Comparison of ENCODE assay signal across 9 mouse cellular contexts in genomic region chr6:122556959-122557561, GRCm38 (mm10). TPM values are rescaled to one million over a fixed set of nuclear protein-coding genes. Genes with fewer than 3 reads are reported as not detected.
DNase-seq lines count a peak whose midpoint lies in the region; ATAC-seq and TF ChIP-seq lines count a peak whose summit lies in the region.
"Had no signal": no experiment of that assay in that cellular context is flagged by ENCODE, and none has a peak within 500 bp of the region (broad histone marks: within the 10 kb centered on the region; RNA-seq: fewer than 3 reads in every experiment).

No protein-coding gene starts in this region.

- ATAC-seq in embryonic facial prominence, embryonic 14.5 days (ENCODE audit: low read depth): no peak
- no peak for ATAC-seq in lung, embryonic 14.5 days (ENCODE audit: insufficient read depth)

- no peak for TF ChIP-seq EP300 in ES-Bruce4 (IDR thresholded peaks at IDR 0.05; ENCODE audit: insufficient read depth, low read depth, low read length)

- peak; percentile 77 for DNase-seq in adrenal gland, postnatal 10 days
- DNase-seq in embryonic facial prominence, embryonic 14.5 days (ENCODE audit: low spot score): peak; percentile 83
- DNase-seq in heart, postnatal 10 days: peak; percentile 66 to 84
- peak; percentile 83 for DNase-seq in layer of hippocampus, adult 11-12 months (ENCODE audit: low spot score)
- DNase-seq in lung, embryonic 14.5 days: peak; percentile 88
- peak; percentile 50 for DNase-seq in retina, adult 2 months (ENCODE audit: low read depth, low spot score)
- peak; percentile 59 for DNase-seq in thymus, postnatal 25 days

- H3K9me3 ChIP-seq in ES-Bruce4 (replicated peaks; ENCODE audit: control insufficient read depth, insufficient read depth, low read length, poor library complexity, severe bottlenecking): no peaks in the 10 kb centered on the region
- H3K9me3 ChIP-seq in embryonic facial prominence, embryonic 14.5 days (ENCODE audit: control insufficient read depth, low read length): no peaks in the 10 kb centered on the region
- H3K9me3 ChIP-seq in lung, embryonic 14.5 days (ENCODE audit: low read depth, low read length): no peaks in the 10 kb centered on the region

- peak overlapping the region; percentile 34 for H3K4me2 ChIP-seq in embryonic facial prominence, embryonic 14.5 days (ENCODE audit: low read depth, low read length)
- H3K4me2 ChIP-seq in lung, embryonic 14.5 days: peak overlapping the region; percentile 24; the same call in 1 of the 2 replicates

- no peak overlapping the region for H3K4me3 ChIP-seq in ES-Bruce4 (ENCODE audit: low read depth, low read length)
- no peak overlapping the region for H3K4me3 ChIP-seq in embryonic facial prominence, embryonic 14.5 days (ENCODE audit: low read depth, low read length)
- H3K4me3 ChIP-seq in lung, embryonic 14.5 days (ENCODE audit: low read depth, low read length): no peak overlapping the region

- H3K36me3 ChIP-seq in ES-Bruce4 (ENCODE audit: control insufficient read depth, insufficient read depth, low read length, poor library complexity, severe bottlenecking): no peaks in the 10 kb centered on the region
- H3K36me3 ChIP-seq in embryonic facial prominence, embryonic 14.5 days (ENCODE audit: control insufficient read depth, insufficient read depth, low read length): no peaks in the 10 kb centered on the region
- H3K36me3 ChIP-seq in lung, embryonic 14.5 days (ENCODE audit: insufficient read depth): no peaks in the 10 kb centered on the region

- TF ChIP-seq CTCF in ES-Bruce4 (IDR thresholded peaks at IDR 0.05; ENCODE audit: low read depth, low read length): peak; percentile 23
- TF ChIP-seq CTCF in lung, embryonic 14.5 days (IDR thresholded peaks at IDR 0.05; ENCODE audit: low read depth): peak; percentile 75

- WGBS in embryonic facial prominence, embryonic 14.5 days: 24% methylated on average over 15 of the region's 15 CpGs
- 23% methylated on average over 15 of the region's 15 CpGs for WGBS in lung, embryonic 14.5 days

- H3K27ac ChIP-seq in ES-Bruce4 (ENCODE audit: insufficient read depth, low read length): no peak overlapping the region
- H3K27ac ChIP-seq in embryonic facial prominence, embryonic 14.5 days (replicated peaks; ENCODE audit: low read depth, low read length): no peak overlapping the region
- H3K27ac ChIP-seq in lung, embryonic 14.5 days (ENCODE audit: low read depth): no peak overlapping the region

- intact Hi-C loops in heart, postnatal 10 days (cut with DNase I): no loop called here

- no peaks in the 10 kb centered on the region for H3K27me3 ChIP-seq in ES-Bruce4 (ENCODE audit: control insufficient read depth, insufficient read depth, low read length, poor library complexity, severe bottlenecking)
- no peaks in the 10 kb centered on the region for H3K27me3 ChIP-seq in embryonic facial prominence, embryonic 14.5 days (replicated peaks; ENCODE audit: control insufficient read depth, insufficient read depth, low read length)
- 0 out of 2 replicates have a peak, but pooled peaks cover 4% of the 10 kb centered on the region for H3K27me3 ChIP-seq in lung, embryonic 14.5 days (ENCODE audit: insufficient read depth, low read length)

- H3K9ac ChIP-seq in ES-Bruce4 (ENCODE audit: low read depth, poor library complexity, severe bottlenecking): no peak overlapping the region
- H3K9ac ChIP-seq in embryonic facial prominence, embryonic 14.5 days (ENCODE audit: low read depth, low read length): no peak overlapping the region
- no peak overlapping the region for H3K9ac ChIP-seq in lung, embryonic 14.5 days

- peaks cover 5% of the 10 kb centered on the region for H3K4me1 ChIP-seq in ES-Bruce4 (ENCODE audit: control insufficient read depth, insufficient read depth, low read length)
- no peaks in the 10 kb centered on the region for H3K4me1 ChIP-seq in embryonic facial prominence, embryonic 14.5 days (ENCODE audit: control insufficient read depth, insufficient read depth, low read length)
- H3K4me1 ChIP-seq in lung, embryonic 14.5 days (ENCODE audit: insufficient read depth): no peaks in the 10 kb centered on the region

- TF ChIP-seq POLR2A in ES-Bruce4 (IDR thresholded peaks at IDR 0.05; ENCODE audit: insufficient read depth, low read length): no peak

RNA-seq across cellular contexts. Expression of gene Aicda, which starts 3.5 kb away (rescaled TPM):
- 0.55 TPM in 1 of 2 replicates, not detected in the other for polyA plus RNA-seq in ES-Bruce4 (2011; ENCODE audit: insufficient read depth, insufficient read length, low read depth, missing spikeins)
- total RNA-seq in adrenal gland, postnatal 10 days (2021): not detected
- polyA plus RNA-seq in embryonic facial prominence, embryonic 14.5 days (2014; fragmentation: Nextera tagmentation; extraction: Ambion mirVana): 0.13 and 0.16 TPM in 2 replicates
- total RNA-seq in heart, postnatal 10 days (2021): not detected
- 0.09 TPM in 1 of 2 replicates, not detected in the other for polyA plus RNA-seq in lung, embryonic 14.5 days (2014; fragmentation: Nextera tagmentation; extraction: Ambion mirVana)
- polyA plus RNA-seq: lung, embryonic 16.5 days had no signal

RNA-seq across cellular contexts. Expression of gene Apobec1, which starts 45.2 kb away (rescaled TPM):
- 7.9 and 9.7 TPM in 2 replicates for polyA plus RNA-seq in ES-Bruce4 (2011; ENCODE audit: insufficient read depth, insufficient read length, low read depth, missing spikeins)
- total RNA-seq in adrenal gland, postnatal 10 days (2021): 10 to 100 TPM; 10.5 to 11.2 TPM
- 4.1 and 5.5 TPM in 2 replicates for polyA plus RNA-seq in embryonic facial prominence, embryonic 14.5 days (2014; fragmentation: Nextera tagmentation; extraction: Ambion mirVana)
- 1 to 10 TPM; 6.4 to 6.9 TPM for total RNA-seq in heart, postnatal 10 days (2021)
- polyA plus RNA-seq in lung, embryonic 14.5 days (2014; fragmentation: Nextera tagmentation; extraction: Ambion mirVana): 5.8 and 6.3 TPM in 2 replicates

RNA-seq across cellular contexts. Expression of gene Mfap5, which starts 51.4 kb away (rescaled TPM):
- 3.6 and 3.8 TPM in 2 replicates for polyA plus RNA-seq in ES-Bruce4 (2011; ENCODE audit: insufficient read depth, insufficient read length, low read depth, missing spikeins)
- total RNA-seq in adrenal gland, postnatal 10 days (2021): 10 to 100 TPM; 53.9 to 57.8 TPM
- 70.7 and 98.8 TPM in 2 replicates for polyA plus RNA-seq in embryonic facial prominence, embryonic 14.5 days (2014; fragmentation: Nextera tagmentation; extraction: Ambion mirVana)
- 100 to 1,000 TPM in 1 of 2 experiments, 10 to 100 TPM in 1; 93.3 to 120 TPM for total RNA-seq in heart, postnatal 10 days (2021)
- polyA plus RNA-seq in lung, embryonic 14.5 days (2014; fragmentation: Nextera tagmentation; extraction: Ambion mirVana): 4.5 and 5.5 TPM in 2 replicates

RNA-seq across cellular contexts. Expression of gene Gdf3, which starts 52.8 kb away (rescaled TPM):
- 34.8 and 37.0 TPM in 2 replicates for polyA plus RNA-seq in ES-Bruce4 (2011; ENCODE audit: insufficient read depth, insufficient read length, low read depth, missing spikeins)
- total RNA-seq in adrenal gland, postnatal 10 days (2021): not detected
- polyA plus RNA-seq in embryonic facial prominence, embryonic 14.5 days (2014; fragmentation: Nextera tagmentation; extraction: Ambion mirVana): 0.37 TPM in 1 of 2 replicates, not detected in the other
- not detected for total RNA-seq in heart, postnatal 10 days (2021)
- polyA plus RNA-seq in lung, embryonic 14.5 days (2014; fragmentation: Nextera tagmentation; extraction: Ambion mirVana): not detected in 2 replicates

RNA-seq across cellular contexts. Expression of gene Rimklb, which starts 58.5 kb away (rescaled TPM):
- 81.4 and 87.4 TPM in 2 replicates for polyA plus RNA-seq in ES-Bruce4 (2011; ENCODE audit: insufficient read depth, insufficient read length, low read depth, missing spikeins)
- total RNA-seq in adrenal gland, postnatal 10 days (2021): 1 to 10 TPM in 1 of 2 experiments, under 1 TPM in 1; 0.82 to 1.5 TPM
- 10.5 and 15.9 TPM in 2 replicates for polyA plus RNA-seq in embryonic facial prominence, embryonic 14.5 days (2014; fragmentation: Nextera tagmentation; extraction: Ambion mirVana)
- total RNA-seq in heart, postnatal 10 days (2021): under 1 TPM in 1 of 2 experiments, not detected in 1; 0.45 TPM
- polyA plus RNA-seq in lung, embryonic 14.5 days (2014; fragmentation: Nextera tagmentation; extraction: Ambion mirVana): 15.9 and 21.6 TPM in 2 replicates

Comparison
In these comparisons a context has a peak if more than half of its experiments do, and no peak if none do; other contexts are left out.
1. RNA of gene Mfap5, which starts 51.4 kb away (polyA plus RNA-seq): 70.7 to 98.8 TPM in embryonic facial prominence, embryonic 14.5 days; 4.5 to 5.5 TPM in lung, embryonic 14.5 days and 3.6 to 3.8 TPM in ES-Bruce4; every median in the first group is over 10 times any median in the second.
2. Peak in every context shown above with its lines, with median percentiles within 50 percentile points of each other: DNase-seq.